Mouse (Mus musculus): Measurements from ENCODE around the gene Por.

DNA sequence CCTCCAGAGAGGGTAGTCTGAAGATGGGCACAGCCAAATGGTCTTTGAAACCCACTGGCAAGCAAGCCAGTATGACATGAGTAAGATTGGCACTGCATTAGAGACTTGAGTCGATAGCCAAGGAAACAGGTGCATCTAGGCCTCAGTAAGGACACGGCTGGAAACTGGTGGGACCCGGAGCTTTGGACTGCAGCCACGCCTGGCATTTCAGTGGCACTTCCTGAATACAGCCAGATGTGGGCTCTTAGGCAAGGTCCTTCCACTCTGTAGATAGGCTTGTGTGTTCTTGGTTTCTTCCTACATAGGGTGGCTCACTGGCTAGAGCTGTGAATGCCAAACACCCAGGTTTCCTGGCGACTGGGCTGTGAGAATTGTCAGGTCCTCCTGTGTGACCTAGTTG, 24.5 kb upstream of the Por start:
- no peak for TF ChIP-seq CTCF (IDR thresholded peaks at IDR 0.05 in 2 of 3, conservative IDR thresholded peaks at IDR 0.05 in 1 of 3; ENCODE audit: control insufficient read depth in 1 of 3, insufficient read depth in 1 of 3, low read depth in 2 of 3, low read length in 3 of 3, poor library complexity in 1 of 3, severe bottlenecking in 1 of 3)
- TF ChIP-seq EP300 (IDR thresholded peaks at IDR 0.05; ENCODE audit: low read depth in 1 of 2, low read length in 2 of 2) = no peak
- no peak for TF ChIP-seq BHLHE40 (IDR thresholded peaks at IDR 0.05; ENCODE audit: borderline replicate concordance, low read depth, low read length)
- TF ChIP-seq POLR2A (IDR thresholded peaks at IDR 0.05; ENCODE audit: control insufficient read depth in 1 of 2, insufficient read depth in 1 of 2, low read depth in 1 of 2, low read length in 2 of 2, poor library complexity in 1 of 2) = no peak
- no peak for TF ChIP-seq ZC3H11A (IDR thresholded peaks at IDR 0.05; ENCODE audit: low read depth, low read length)
- TF ChIP-seq MAX (IDR thresholded peaks at IDR 0.05; ENCODE audit: low read length) = no peak
- no peak for TF ChIP-seq ELF1 (IDR thresholded peaks at IDR 0.05; ENCODE audit: low read depth, low read length)
- no peak for TF ChIP-seq KAT2A (conservative IDR thresholded peaks at IDR 0.05; ENCODE audit: low read depth, low read length)
- TF ChIP-seq JUND (IDR thresholded peaks at IDR 0.05; ENCODE audit: low read depth, low read length) = no peak
- TF ChIP-seq TBP (IDR thresholded peaks at IDR 0.05; ENCODE audit: low read depth, low read length) = no peak
